Mouse (Mus musculus) liver, embryonic 14.5 days (tissue): ENCODE results near the gene BC003965.

ENCODE experiments used
- CTCF ChIP-seq: IDR thresholded peaks from 2 replicates; pipeline ENCODE4 v1.5.1; 2016; ENCODE audit warnings: antibody characterized with exemption, low read depth, control low read depth
- EP300 ChIP-seq: IDR thresholded peaks from 2 replicates; pipeline ENCODE4 v1.6.1; 2016; ENCODE audit warnings: antibody characterized with exemption, low read depth

- TF ChIP-seq CTCF (no peak), EP300 (no peak)
Measured at GRCm38 (mm10) chr17:25187784-25188149, 3.4 kb downstream of the BC003965 start.
